Mouse (Mus musculus): Measurements from ENCODE around the gene Gna15. TPM values are rescaled to one million over a fixed set of nuclear protein-coding genes. Genes with fewer than 3 reads are reported as not detected.

Gna15 gene
- 1.1 and 1.2 TPM in 2 replicates for polyA plus RNA-seq (2015; fragmentation: Nextera tagmentation; extraction: Ambion mirVana)

DNA sequence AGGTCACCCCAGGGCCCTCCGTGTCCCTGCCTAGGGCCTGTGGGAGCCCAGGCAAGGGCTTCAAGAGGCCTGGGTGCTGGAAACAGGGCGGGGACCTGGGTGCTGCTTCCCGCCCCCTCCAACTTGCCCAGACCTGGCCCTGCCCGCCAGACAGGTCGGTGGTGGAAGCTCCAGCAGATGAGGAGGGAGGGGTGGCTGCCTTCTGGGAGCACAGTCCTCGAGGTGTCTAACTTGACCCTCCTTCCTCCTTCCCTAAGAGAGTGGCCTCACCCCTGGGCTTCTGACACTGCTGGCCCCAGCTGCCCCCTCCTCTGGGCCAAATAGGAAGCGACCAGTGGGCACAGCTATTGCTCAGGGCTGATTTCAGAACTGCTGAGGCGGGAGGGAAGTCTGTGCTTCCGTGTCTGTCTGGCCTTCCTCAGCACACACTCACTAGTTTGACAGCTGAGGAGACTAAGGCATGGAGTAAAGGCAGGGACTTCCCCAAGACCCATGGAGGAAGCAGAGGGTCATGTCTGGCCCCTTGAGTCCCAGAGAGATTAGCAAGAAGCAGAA lies at the start of gene Gna15:
TSS of gene Gna15 (minus strand) at position 175 of the 555 bp plus-strand sequence.
- Histone ChIP-seq H3K4me2 (no peak within 1 kb of the TSS), H3K27ac (replicated peaks) (no peak within 1 kb of the TSS), H3K27me3 (peaks cover 8% of the 10 kb centered on the region; the same call in 1 of the 2 replicates), H3K9me3 (no peaks in the 10 kb centered on the region), H3K4me1 (replicated peaks) (no peaks in the 10 kb centered on the region), H3K36me3 (peaks cover 5% of the 10 kb centered on the region), H3K9ac (no peak within 1 kb of the TSS), H3K4me3 (no peak within 1 kb of the TSS)
- 29% methylated on average over 9 of the region's 9 CpGs for WGBS
- ATAC-seq (ENCODE audit: low FRiP score, low read depth) = no peak

DNA sequence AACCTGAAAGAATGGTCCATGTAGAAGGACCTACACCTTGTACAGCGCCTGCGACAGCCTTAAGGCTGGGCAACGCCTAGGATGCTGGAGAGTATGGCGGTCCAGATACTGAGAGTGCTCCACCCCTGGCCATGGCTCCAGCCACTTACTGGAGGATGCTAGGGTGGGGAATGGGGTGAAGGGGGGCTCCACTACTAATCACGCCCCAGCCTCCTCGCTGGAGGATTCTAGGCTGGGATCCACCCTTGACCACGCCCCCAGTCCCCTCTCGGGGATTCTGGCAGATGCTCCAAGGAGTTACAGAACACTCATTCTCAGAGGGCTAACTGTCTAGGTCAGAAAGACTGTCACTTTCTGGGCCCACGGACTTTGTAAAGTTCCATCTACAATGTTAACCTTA lies 49.0 kb upstream of the Gna15 start:
- H3K4me1 ChIP-seq (replicated peaks) = peaks cover 70% of the 10 kb centered on the region
- H3K9ac ChIP-seq = no peak overlapping the region

DNA sequence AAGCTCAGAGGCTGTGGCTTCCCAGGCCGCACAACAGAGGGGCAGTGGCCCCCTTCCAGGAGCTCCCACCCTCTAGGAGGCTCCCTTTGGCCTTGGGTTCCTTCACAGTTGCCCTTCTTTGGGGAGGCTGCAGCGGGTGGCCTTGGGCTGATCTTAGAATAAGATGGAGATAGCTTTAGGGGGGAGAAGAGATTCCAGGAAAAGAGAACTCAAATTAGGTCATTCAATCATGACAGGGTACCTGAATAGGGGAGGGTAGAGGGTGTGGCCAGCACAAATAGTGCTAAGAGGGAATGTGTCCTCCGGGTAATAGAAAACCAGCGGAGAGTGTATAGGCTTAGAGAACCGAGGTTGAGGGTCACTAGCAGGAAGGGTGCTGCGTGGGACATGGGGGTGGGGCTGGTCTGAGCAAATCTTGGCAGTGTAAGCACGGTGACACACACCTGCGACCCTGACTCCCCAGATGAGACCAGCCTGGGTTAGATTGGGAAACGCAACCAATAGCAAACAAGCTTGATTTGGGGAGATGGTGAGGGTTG lies 48.2 kb upstream of the Gna15 start:
- Histone ChIP-seq H3K27me3 (peaks cover 34% of the 10 kb centered on the region), H3K27ac (replicated peaks) (0 out of 2 replicates have a peak overlapping the region, but pooled peaks have one; percentile 4), H3K4me2 (peak overlapping the region; percentile 84), H3K4me3 (peak overlapping the region; percentile 45), H3K36me3 (no peaks in the 10 kb centered on the region), H3K9me3 (no peaks in the 10 kb centered on the region), H3K4me1 (replicated peaks) (peaks cover 70% of the 10 kb centered on the region), H3K9ac (no peak overlapping the region)
- WGBS = 3% methylated on average over 9 of the region's 9 CpGs
- ATAC-seq (ENCODE audit: low FRiP score, low read depth) = peak; percentile 7; the same call in 1 of the 2 replicates

More for the DNA sequence above, 49.0 kb upstream of the Gna15 start:
- no peak overlapping the region for H3K27ac ChIP-seq (replicated peaks)
- 11% methylated on average over 9 of the region's 9 CpGs for WGBS
- no peak overlapping the region for H3K4me3 ChIP-seq
- peaks cover 40% of the 10 kb centered on the region for H3K27me3 ChIP-seq
- no peak overlapping the region for H3K4me2 ChIP-seq
- no peaks in the 10 kb centered on the region for H3K36me3 ChIP-seq
- ATAC-seq (ENCODE audit: low FRiP score, low read depth) = no peak
- H3K9me3 ChIP-seq = no peaks in the 10 kb centered on the region

DNA sequence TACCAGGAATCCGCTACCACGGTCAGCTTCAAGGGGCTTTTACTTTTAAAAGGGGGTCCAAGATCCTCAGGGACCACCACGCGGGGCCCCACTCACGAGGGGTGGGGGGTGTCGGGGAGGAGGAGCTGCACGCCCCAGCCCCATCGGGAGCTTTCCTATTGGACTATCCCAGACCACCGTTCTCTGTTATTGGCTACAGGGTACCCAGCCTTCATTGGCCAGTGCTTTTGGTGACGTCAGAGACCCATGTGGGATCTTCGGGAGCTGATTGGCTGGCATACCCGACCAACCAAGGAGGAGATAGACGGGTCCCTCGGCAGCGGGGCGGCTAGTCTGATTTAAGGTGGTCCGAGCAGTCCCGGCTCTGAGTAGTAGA lies 47.5 kb upstream of the Gna15 start:
- under 1% methylated on average over 18 of the region's 18 CpGs for WGBS
- Histone ChIP-seq H3K27me3 (peaks cover 34% of the 10 kb centered on the region), H3K4me3 (peak overlapping the region; percentile 45), H3K4me2 (peak overlapping the region; percentile 84), H3K27ac (replicated peaks) (peak overlapping the region; percentile 82), H3K9me3 (no peaks in the 10 kb centered on the region), H3K9ac (no peak overlapping the region; the same call in 1 of the 2 replicates), H3K36me3 (no peaks in the 10 kb centered on the region), H3K4me1 (replicated peaks) (peaks cover 70% of the 10 kb centered on the region)
- ATAC-seq (ENCODE audit: low FRiP score, low read depth) = peak; percentile 93

DNA sequence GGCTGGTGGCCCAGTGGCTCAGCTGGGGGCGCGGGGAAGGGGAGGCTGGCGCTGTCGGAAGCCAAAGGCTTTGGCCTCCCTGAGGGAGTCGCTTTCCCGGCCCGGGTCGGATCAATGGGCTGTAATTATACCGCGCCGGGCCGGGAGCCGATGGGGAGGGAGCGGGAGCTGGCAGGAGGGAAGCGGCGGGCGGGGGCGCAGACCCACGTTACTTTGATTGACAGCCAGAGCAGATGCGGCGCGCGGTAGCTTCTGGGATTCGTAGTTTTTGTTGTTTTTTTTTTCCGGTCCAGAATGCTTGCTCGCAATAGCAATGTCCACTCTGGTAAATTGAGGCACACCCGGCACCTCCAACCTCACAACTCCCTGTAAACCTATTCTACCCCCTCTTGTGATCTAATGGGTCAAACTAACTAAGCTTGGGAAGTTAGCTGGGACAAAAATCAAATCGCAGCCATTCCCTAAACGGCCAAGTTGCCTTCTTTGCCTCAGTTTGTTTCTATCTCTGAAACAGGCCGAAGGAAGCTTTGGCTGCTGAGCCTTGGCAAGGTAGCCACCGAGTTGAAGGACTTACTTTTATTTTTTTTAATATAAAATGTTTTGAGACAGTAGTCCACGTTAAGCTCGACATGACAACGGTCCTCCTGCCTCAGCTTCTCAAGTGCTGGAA lies 46.9 kb upstream of the Gna15 start:
- Histone ChIP-seq H3K4me1 (replicated peaks) (peaks cover 65% of the 10 kb centered on the region), H3K4me2 (peak overlapping the region; percentile 84), H3K9me3 (no peaks in the 10 kb centered on the region), H3K9ac (no peak overlapping the region; the same call in 1 of the 2 replicates), H3K4me3 (peak overlapping the region; percentile 45), H3K36me3 (peaks cover 4% of the 10 kb centered on the region), H3K27me3 (peaks cover 32% of the 10 kb centered on the region), H3K27ac (replicated peaks) (peak overlapping the region; percentile 82)
- 0% methylated on average over 34 of the region's 34 CpGs for WGBS
- ATAC-seq (ENCODE audit: low FRiP score, low read depth) = peak; percentile 55

DNA sequence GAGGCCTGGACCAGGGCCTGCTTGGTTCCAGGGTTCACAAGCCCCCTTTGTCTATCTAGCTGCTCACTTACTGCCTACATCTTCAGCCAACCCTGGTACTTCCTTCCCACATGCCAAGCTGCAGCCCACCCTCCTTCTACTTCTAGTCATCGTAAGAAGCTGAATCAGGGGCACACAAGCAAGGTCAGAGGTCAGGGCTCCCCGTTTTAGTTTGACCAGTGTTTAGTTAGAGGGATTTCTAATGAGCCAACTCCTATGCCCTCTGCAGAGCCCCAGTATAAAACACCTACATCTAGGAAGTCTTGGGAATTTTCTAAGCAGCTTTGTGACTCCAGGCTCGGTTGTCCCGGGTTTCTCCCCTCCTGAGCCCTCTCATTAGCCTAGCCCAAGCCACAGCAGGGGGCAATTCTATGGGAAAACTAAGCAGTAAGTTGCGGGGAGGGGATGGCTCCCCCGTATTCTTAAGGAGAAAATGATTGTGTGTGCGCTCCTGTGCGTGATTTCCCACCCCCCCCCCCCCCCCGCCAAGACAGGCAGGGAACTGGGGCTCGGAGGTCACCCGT lies 46.3 kb upstream of the Gna15 start:
- under 1% methylated on average over 8 of the region's 11 CpGs for WGBS
- H3K36me3 ChIP-seq = peaks cover 10% of the 10 kb centered on the region
- peaks cover 59% of the 10 kb centered on the region for H3K4me1 ChIP-seq (replicated peaks)
- peak overlapping the region; percentile 82 for H3K27ac ChIP-seq (replicated peaks)
- H3K4me3 ChIP-seq = peak overlapping the region; percentile 45
- peak; percentile 1; the same call in 1 of the 2 replicates for ATAC-seq (ENCODE audit: low FRiP score, low read depth)
- peak overlapping the region; percentile 84 for H3K4me2 ChIP-seq
- H3K9me3 ChIP-seq = no peaks in the 10 kb centered on the region
- no peak overlapping the region for H3K9ac ChIP-seq
- peaks cover 35% of the 10 kb centered on the region for H3K27me3 ChIP-seq

DNA sequence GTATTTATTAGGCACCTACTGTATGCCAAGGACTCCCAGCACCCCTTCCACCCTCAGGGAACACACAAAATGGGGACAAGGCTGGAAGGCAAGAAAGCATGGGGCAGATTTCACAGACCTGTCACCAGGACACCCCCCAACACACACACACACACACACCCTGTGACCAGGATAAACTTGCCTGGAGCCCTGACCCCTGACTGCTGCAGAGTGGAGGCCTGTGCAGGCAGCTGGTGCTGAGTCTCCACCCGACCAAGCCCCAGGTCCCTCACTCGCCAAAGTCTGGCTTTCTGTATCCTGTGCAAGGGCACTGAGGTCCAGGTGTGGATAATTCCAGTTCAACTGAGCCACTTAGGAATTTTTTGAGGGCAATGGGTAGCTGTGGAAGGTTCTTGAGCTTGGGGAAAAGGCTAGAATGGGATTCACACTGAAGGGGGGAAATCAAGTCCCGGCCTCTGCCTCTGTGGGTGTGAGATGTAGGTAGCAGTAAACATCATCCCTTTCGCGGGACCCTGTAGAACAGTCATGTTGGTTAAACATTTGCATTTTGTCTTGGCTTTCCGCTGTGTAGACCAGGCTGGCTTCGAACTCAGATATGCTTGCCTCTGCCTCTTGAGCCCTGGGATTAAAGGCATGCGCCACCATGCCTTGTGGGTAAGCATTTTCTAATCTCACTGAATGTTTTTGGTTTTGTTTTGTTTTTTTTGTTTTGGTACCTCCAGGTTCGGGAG lies 45.6 kb upstream of the Gna15 start:
- Histone ChIP-seq H3K9me3 (no peaks in the 10 kb centered on the region), H3K27ac (replicated peaks) (peak overlapping the region; percentile 82), H3K4me2 (no peak overlapping the region), H3K9ac (no peak overlapping the region), H3K4me1 (replicated peaks) (peaks cover 55% of the 10 kb centered on the region), H3K27me3 (peaks cover 37% of the 10 kb centered on the region), H3K36me3 (peaks cover 11% of the 10 kb centered on the region), H3K4me3 (no peak overlapping the region)
- ATAC-seq (ENCODE audit: low FRiP score, low read depth) = no peak
- WGBS = 46% methylated on average over 9 of the region's 9 CpGs

DNA sequence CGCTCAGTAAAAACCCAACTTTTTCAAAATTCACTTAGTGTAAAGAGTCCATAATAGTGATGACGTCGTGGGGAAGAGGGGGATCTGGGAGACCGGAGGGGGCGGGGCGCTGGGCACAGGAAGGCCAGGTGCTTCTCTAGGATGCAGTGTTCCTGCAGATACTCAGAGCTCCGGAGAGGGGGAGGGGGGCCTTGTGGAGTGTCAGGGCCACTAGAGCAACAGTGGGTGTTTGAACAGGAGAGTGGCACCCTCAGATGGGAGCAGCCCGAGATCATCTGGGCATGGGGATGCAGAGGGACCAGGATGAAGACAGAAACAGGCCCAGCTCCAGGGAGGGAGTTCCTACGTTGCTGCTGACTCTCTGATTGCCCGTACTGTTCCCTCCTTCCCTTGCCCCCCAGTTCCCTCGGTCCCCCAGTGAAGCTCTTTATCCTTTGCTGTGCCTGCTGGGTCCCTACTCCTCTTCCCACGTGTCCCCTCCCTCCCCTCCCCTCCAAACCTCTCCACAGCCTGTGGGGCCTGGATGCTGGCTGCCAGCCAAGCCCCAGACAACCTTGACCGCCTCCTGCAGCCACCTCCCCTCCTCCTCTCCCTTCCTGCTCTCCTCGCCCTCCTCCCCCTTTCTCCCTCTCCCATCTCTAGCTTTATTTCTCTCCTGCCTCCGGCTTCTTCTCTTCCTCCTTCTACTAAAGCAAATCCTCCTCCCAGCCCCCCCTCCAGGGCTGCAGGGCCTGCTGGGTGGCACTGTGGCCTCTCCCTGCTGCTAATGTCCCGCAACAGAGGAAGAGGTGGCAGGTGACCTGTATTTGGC lies 44.6 kb upstream of the Gna15 start:
- Histone ChIP-seq H3K9ac (no peak overlapping the region), H3K27ac (replicated peaks) (peak overlapping the region; percentile 43; the same call in 1 of the 2 replicates), H3K4me3 (no peak overlapping the region), H3K36me3 (peaks cover 11% of the 10 kb centered on the region), H3K4me2 (peak overlapping the region; percentile 22), H3K4me1 (replicated peaks) (peaks cover 59% of the 10 kb centered on the region), H3K27me3 (peaks cover 27% of the 10 kb centered on the region), H3K9me3 (no peaks in the 10 kb centered on the region)
- no peak for ATAC-seq (ENCODE audit: low FRiP score, low read depth)
- 12% methylated on average over 16 of the region's 16 CpGs for WGBS

DNA sequence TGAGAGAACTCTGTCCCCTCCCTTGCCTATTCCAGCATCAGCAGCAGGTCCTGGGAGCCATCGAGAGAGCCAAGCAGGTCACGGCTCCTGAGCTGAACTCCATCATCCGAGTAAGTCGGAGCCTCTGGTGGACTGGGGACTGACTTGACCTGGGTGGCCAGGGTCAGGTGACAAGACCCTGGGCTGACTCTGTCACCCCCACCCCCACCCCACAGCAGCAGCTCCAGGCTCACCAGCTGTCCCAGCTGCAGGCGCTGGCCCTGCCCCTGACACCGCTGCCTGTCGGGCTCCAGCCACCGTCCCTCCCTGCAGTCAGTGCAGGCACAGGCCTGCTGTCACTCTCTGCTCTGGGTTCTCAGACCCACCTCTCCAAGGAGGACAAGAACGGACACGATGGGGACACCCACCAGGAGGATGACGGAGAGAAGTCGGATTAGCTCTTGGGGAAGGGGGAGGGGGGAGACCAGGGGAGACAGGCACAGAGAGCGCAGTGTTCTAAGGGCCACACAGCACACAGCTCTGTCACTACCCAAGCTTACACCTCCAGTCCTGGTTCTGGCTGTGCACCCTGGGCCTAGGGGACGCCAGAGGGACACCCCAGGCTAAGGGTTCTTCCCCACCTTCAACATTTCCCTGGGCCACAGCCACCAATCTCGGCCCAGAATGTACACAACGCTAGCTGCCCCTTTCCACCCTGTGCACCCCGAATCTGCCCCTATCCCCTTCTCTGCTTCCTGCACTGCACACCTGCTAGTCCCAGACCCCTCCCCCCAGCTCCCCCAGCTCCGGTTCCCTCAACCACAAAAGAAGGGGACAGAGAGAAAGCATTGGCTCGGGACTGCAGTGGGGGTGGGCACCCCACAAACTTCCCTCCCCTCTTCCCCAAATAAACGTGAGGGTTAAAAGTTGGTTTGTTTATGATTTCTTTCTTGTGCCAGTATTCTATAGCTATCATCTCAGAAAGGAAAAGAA lies 41.5 kb upstream of the Gna15 start:
- no peaks in the 10 kb centered on the region for H3K9me3 ChIP-seq
- peaks cover 11% of the 10 kb centered on the region for H3K36me3 ChIP-seq
- H3K4me2 ChIP-seq = no peak overlapping the region
- peaks cover 64% of the 10 kb centered on the region for H3K4me1 ChIP-seq (replicated peaks)
- WGBS = 31% methylated on average over 20 of the region's 20 CpGs
- H3K4me3 ChIP-seq = no peak overlapping the region
- no peak for ATAC-seq (ENCODE audit: low FRiP score, low read depth)
- peaks cover 20% of the 10 kb centered on the region for H3K27me3 ChIP-seq
- H3K9ac ChIP-seq = no peak overlapping the region
- no peak overlapping the region for H3K27ac ChIP-seq (replicated peaks)

DNA sequence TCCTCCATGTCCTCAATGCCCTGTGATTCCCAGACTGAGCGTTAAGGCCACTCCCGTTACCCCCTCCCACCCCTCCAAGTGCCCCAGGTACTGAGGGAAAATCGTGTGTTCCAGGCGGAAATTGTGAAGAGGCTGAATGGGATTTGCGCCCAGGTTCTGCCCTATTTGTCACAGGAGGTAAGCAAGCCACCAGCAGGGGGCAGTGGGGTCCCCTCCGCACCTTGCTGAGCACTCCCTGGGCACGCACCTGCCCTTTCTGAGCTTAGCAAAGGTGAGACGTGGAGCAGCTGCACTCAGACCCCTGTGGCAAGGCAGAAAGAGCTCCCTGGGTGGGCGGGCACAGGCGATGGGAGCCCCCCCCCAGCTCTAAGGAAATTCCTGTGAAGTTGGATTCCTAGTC lies 40.7 kb upstream of the Gna15 start:
- no peak overlapping the region for H3K27ac ChIP-seq (replicated peaks)
- no peak overlapping the region for H3K9ac ChIP-seq
- 19% methylated on average over 9 of the region's 10 CpGs for WGBS
- no peaks in the 10 kb centered on the region for H3K9me3 ChIP-seq
- H3K27me3 ChIP-seq = peaks cover 20% of the 10 kb centered on the region
- ATAC-seq (ENCODE audit: low FRiP score, low read depth) = no peak
- peaks cover 11% of the 10 kb centered on the region for H3K36me3 ChIP-seq
- H3K4me2 ChIP-seq = no peak overlapping the region
- peaks cover 60% of the 10 kb centered on the region for H3K4me1 ChIP-seq (replicated peaks)
- no peak overlapping the region for H3K4me3 ChIP-seq

Data from hindbrain, embryonic 15.5 days (tissue).